Mouse (Mus musculus): ENCODE data around the gene Rpl39. TPM values are rescaled to one million over a fixed set of nuclear protein-coding genes. Genes with fewer than 3 reads are reported as not detected.
"Not testable (repeated sequence)": the region's sequence is repeated elsewhere in the genome, so short reads cannot be mapped to it uniquely, and the experiment has no call there.

Rpl39 gene
- polyA plus RNA-seq, 1 experiment from 2014 or later = 429 TPM

DNA sequence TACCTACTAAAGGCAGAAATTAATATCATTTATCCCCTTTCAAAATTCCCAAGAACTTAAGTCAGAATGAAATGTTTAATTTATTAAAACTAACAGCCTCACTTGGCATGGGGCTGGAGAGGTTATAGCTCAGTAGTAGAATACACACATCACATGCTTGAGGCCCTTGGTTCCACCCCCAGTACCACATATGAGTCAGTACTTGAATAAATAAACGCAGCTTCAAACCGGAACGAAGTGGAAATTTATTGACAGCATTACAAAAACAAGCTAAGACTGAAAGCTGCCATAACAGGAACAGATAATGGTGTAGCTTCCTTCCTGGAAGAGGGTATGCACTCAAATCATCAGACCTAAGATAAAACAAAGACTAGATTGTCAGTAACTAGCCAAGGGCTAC, 6.3 kb upstream of the Rpl39 start:
- no peaks in the 10 kb centered on the region for H3K27me3 ChIP-seq (ENCODE audit: low read depth, poor library complexity, severe bottlenecking)
- H3K4me3 ChIP-seq = no peak overlapping the region
- peaks cover 34% of the 10 kb centered on the region for H3K36me3 ChIP-seq
- no peaks in the 10 kb centered on the region for H3K9me3 ChIP-seq (replicated peaks)
- H3K4me1 ChIP-seq = no peaks in the 10 kb centered on the region
- no peak overlapping the region for H3K27ac ChIP-seq
- DNase-seq (ENCODE audit: low spot score) = no peak
- WGBS = 95% methylated on average over 3 of the region's 3 CpGs

DNA sequence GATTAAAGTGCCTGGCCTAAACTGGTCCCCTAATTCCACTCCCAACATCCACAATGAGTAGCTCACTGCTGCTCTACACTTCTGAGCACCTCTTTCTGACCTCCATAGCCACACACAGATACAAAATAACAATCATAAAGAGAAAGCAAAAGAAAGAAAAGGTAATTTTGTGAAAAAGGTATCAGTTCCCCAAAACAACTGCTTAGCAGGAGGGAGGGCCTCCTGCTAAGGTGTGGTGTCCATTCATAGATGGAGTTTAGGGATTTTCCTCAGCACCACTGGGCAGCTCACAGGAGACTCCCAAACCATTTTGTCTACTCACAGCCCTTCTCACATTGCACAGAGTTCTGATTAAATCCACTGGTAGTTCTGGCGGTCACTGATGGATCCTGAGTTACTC, 3.6 kb upstream of the Rpl39 start:
- 89% methylated on average over 1 of the region's 1 CpGs for WGBS
- Histone ChIP-seq H3K36me3 (peaks cover 19% of the 10 kb centered on the region), H3K27ac (no peak overlapping the region), H3K4me3 (no peak overlapping the region), H3K9me3 (replicated peaks) (no peaks in the 10 kb centered on the region), H3K4me1 (no peaks in the 10 kb centered on the region), H3K27me3 (ENCODE audit: low read depth, poor library complexity, severe bottlenecking) (no peaks in the 10 kb centered on the region)
- DNase-seq (ENCODE audit: low spot score) = no peak

DNA sequence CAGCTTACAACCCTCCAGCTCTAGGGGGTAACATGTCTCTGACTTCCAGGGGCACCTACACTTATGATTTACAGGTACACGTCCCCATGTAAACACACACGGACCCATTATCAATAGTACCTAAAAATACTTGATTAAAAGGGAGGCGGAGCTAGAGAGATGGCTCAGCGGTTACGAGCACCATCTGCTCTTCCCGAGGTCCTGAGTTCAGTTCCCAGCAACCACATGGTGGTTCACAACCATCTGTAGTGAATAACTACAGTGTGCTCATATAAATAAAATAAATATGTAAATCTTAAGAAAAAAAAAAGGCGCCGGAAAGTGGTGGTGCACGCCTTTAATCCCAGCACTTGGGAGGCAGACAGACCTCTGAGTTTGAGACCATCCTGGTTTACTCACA, 463 bp upstream of the Rpl39 start:
- no peak for DNase-seq (ENCODE audit: low spot score)
- peaks cover 23% of the 10 kb centered on the region for H3K36me3 ChIP-seq
- peak overlapping the region; percentile 62 for H3K4me3 ChIP-seq
- no peaks in the 10 kb centered on the region for H3K9me3 ChIP-seq (replicated peaks)
- WGBS = 18% methylated on average over 9 of the region's 9 CpGs
- H3K27me3 ChIP-seq (ENCODE audit: low read depth, poor library complexity, severe bottlenecking) = no peaks in the 10 kb centered on the region
- H3K4me1 ChIP-seq = 0 out of 2 replicates have a peak, but pooled peaks cover 2% of the 10 kb centered on the region
- peak overlapping the region; percentile 91 for H3K27ac ChIP-seq

DNA sequence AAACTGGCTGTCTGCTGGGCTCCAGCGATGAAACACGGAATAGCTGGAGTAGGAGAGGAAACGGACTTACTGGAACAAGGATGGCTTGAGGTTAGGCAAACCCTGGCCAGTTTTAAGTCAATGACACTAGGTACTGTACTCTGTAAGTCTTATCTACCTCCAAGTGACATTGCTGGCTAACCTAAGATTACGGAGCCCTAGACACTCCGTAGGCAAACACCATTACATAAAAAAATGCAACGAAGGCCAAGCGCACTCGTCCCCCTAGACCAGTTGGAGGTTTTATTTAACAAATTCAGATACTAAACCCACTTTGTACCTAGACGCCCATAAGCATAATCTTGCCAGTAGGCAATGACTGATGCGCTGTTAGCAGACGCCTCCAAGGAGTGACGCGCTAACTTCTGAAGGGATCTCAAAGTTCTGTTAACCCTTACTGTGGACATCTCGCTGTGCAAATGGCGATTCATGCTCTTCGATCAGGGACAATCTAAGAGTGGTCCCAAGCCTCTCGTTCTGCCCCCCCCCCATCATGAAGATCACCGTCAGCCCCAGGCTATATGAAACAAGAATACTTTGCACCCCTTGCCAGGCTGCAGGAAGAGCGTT, 780 bp downstream of the Rpl39 start:
- H3K9me3 ChIP-seq (replicated peaks) = no peaks in the 10 kb centered on the region
- H3K27ac ChIP-seq = peak overlapping the region; percentile 91
- H3K4me1 ChIP-seq = 0 out of 2 replicates have a peak, but pooled peaks cover 2% of the 10 kb centered on the region
- H3K27me3 ChIP-seq (ENCODE audit: low read depth, poor library complexity, severe bottlenecking) = no peaks in the 10 kb centered on the region
- peak overlapping the region; percentile 62 for H3K4me3 ChIP-seq
- peaks cover 23% of the 10 kb centered on the region for H3K36me3 ChIP-seq
- WGBS = 10% methylated on average over 19 of the region's 19 CpGs
- DNase-seq (ENCODE audit: low spot score) = peak; percentile 34

DNA sequence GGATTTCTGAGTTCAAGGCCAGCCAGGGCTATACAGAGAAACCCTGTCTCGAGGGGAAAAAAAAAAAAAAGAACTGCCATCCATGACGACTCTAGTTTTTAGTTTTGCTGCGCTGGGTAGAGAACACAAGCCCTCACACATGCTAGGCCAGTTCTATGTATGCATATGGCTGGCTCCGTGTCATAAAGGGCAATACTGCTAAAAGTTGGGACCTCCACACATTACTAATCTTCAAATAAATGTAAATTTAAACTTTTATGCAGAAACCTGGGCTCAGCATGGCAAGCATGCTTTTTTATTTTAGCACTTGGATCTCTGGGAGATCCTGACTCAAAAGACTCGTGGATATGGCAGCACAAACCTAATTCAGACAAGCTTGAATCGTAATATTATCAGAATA, 4.0 kb downstream of the Rpl39 start:
- DNase-seq (ENCODE audit: low spot score) = no peak
- H3K27ac ChIP-seq = no peak overlapping the region
- H3K4me1 ChIP-seq = 0 out of 2 replicates have a peak, but pooled peaks cover 2% of the 10 kb centered on the region
- H3K9me3 ChIP-seq (replicated peaks) = no peaks in the 10 kb centered on the region
- 66% methylated on average over 6 of the region's 6 CpGs for WGBS
- no peaks in the 10 kb centered on the region for H3K27me3 ChIP-seq (ENCODE audit: low read depth, poor library complexity, severe bottlenecking)
- H3K36me3 ChIP-seq = peaks cover 23% of the 10 kb centered on the region
- H3K4me3 ChIP-seq = no peak overlapping the region

DNA sequence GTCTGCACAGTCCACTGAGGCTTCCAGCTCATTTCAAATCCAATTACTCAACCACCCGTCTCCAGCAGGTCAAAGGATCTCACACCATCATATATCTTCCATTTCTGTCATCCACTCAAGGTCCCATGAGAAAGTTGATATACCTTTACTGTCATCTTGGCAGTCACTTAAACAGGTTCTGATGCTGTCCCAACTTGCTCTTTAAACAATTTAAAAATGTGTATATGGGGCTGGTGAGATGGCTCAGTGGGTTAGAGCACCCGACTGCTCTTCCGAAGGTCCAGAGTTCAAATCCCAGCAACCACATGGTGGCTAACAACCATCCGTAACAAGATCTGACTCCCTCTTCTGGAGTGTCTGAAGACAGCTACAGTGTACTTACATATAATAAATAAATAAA, 4.9 kb downstream of the Rpl39 start:
- WGBS = 55% methylated on average over 4 of the region's 4 CpGs
- H3K4me3 ChIP-seq; H3K4me1 ChIP-seq; H3K9me3 ChIP-seq (replicated peaks); H3K27ac ChIP-seq; DNase-seq (ENCODE audit: low spot score); H3K27me3 ChIP-seq (ENCODE audit: low read depth, poor library complexity, severe bottlenecking): not testable (repeated sequence)
- peaks cover 23% of the 10 kb centered on the region for H3K36me3 ChIP-seq

DNA sequence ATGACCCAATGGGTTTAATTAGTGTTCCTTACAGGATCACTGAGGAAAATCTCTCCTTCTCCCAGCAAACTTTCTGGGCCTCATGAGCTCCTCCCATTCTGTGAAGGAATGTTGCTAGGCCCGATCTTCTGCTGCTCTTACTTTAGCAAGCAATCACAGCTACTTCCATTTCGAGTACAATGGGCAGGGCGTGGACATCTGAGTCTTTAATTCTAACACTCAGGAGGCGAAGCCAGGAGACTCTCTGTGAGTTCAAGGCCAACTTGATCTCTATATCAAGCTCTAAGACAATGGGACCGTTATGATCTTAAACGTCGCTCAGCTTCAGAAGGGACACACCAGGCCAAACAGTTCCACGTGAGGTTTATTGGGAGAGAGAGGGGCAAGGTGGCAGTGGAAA, 8.6 kb downstream of the Rpl39 start:
- Histone ChIP-seq H3K36me3 (peaks cover 5% of the 10 kb centered on the region), H3K9me3 (replicated peaks) (no peaks in the 10 kb centered on the region), H3K27me3 (ENCODE audit: low read depth, poor library complexity, severe bottlenecking) (no peaks in the 10 kb centered on the region), H3K27ac (no peak overlapping the region), H3K4me3 (no peak overlapping the region), H3K4me1 (no peaks in the 10 kb centered on the region)
- WGBS = 83% methylated on average over 8 of the region's 8 CpGs
- no peak for DNase-seq (ENCODE audit: low spot score)

DNA sequence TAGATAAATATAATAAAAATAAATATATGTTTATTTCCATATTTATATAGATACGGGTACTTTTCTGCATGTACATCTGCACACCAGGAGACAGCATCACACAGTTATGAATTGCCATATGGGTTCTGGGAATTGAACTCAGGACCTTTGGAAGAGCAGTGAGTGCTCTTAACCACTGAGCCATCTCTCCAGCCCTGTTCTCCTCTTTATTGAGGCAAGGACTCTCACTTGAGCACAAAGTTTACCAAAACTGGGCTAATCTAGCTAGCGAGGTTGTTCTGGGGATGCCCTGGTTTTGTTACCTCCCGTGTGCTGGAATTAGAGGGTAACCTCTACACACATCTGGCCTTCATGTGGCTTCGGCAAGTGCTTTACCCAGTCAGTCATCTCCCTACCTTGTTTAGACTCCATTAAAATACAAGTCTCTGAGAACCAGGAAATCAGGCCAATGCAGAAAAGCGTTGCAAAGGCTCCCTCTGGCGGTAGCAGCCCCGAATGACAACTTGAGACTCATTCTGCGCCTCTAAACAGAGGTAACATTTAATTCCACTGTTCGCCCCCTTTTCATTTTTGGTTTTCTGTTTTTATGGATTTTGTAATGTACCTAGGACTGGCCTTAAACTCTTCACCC, 10.8 kb downstream of the Rpl39 start:
- Histone ChIP-seq H3K27ac (no peak overlapping the region), H3K9me3 (replicated peaks) (no peaks in the 10 kb centered on the region), H3K36me3 (no peaks in the 10 kb centered on the region), H3K4me3 (no peak overlapping the region), H3K27me3 (ENCODE audit: low read depth, poor library complexity, severe bottlenecking) (no peaks in the 10 kb centered on the region), H3K4me1 (no peaks in the 10 kb centered on the region)
- DNase-seq (ENCODE audit: low spot score) = peak; percentile 75
- WGBS = 32% methylated on average over 9 of the region's 9 CpGs

DNA sequence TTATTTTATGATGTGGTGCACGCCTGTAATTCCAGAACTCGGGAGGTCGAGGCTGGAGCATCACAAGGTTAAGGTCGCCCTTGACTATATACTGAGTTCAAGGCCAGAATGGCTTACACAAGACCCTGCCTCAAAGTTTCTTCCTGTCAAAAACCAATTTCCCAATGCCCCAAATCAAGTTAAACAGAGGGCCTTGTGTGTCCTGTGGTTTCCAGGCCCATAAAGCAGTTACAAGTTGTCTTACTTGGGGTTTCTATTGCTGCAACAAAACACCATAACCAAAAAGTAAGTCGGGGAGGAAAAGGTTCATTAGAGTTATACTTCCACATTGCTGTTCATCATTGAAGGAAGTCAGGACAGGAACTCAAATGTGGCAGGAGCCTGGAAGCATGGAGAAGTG, 16.4 kb downstream of the Rpl39 start:
- DNase-seq (ENCODE audit: low spot score) = no peak
- Histone ChIP-seq H3K4me3 (no peak overlapping the region), H3K36me3 (no peaks in the 10 kb centered on the region), H3K4me1 (no peaks in the 10 kb centered on the region), H3K27me3 (ENCODE audit: low read depth, poor library complexity, severe bottlenecking) (no peaks in the 10 kb centered on the region), H3K27ac (no peak overlapping the region), H3K9me3 (replicated peaks) (no peaks in the 10 kb centered on the region)
- 90% methylated on average over 5 of the region's 5 CpGs for WGBS

DNA sequence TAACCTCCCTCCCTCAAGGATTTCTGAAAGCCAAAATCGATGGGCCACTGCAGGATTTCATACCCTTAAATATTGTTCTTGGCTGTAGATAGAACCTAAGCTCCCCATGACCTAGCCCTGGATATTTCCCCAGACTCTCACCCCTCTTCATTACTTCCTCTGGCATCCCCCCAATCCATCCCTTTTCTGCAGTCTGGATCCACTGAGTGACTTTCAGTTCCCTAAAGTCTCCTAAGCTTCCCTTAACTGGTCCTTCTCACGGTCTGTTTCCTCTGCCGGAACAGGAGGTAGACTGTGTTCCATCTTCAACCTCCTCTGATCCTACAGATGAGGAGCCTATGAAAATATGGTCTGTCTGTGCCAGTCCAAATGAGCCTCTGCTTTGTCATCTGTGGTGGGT, 17.9 kb downstream of the Rpl39 start:
- Histone ChIP-seq H3K9me3 (replicated peaks) (no peaks in the 10 kb centered on the region), H3K27me3 (ENCODE audit: low read depth, poor library complexity, severe bottlenecking) (no peaks in the 10 kb centered on the region), H3K27ac (no peak overlapping the region), H3K4me1 (no peaks in the 10 kb centered on the region), H3K36me3 (no peaks in the 10 kb centered on the region), H3K4me3 (no peak overlapping the region)
- no peak for DNase-seq (ENCODE audit: low spot score)
- WGBS = 92% methylated on average over 3 of the region's 3 CpGs

DNA sequence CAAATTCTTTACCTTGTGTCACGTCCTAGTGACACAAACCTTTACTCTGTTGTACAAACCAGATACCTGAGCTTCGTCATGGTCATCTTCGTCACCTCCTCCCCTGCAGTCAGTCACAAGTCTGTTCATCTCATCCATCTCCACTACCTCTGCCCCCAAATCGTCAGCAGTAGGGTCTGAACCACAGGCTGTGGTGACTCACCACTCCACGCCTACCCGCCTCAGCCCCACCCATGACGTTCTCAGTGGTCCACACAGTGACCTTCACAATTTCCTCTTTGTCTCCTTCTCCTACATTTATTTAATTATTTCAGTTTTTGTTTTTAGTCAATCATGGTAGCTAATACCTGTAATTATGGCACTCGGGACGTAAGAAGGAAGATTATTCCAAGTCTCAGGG, 21.3 kb downstream of the Rpl39 start:
- H3K9me3 ChIP-seq (replicated peaks) = no peaks in the 10 kb centered on the region
- 84% methylated on average over 9 of the region's 9 CpGs for WGBS

DNA sequence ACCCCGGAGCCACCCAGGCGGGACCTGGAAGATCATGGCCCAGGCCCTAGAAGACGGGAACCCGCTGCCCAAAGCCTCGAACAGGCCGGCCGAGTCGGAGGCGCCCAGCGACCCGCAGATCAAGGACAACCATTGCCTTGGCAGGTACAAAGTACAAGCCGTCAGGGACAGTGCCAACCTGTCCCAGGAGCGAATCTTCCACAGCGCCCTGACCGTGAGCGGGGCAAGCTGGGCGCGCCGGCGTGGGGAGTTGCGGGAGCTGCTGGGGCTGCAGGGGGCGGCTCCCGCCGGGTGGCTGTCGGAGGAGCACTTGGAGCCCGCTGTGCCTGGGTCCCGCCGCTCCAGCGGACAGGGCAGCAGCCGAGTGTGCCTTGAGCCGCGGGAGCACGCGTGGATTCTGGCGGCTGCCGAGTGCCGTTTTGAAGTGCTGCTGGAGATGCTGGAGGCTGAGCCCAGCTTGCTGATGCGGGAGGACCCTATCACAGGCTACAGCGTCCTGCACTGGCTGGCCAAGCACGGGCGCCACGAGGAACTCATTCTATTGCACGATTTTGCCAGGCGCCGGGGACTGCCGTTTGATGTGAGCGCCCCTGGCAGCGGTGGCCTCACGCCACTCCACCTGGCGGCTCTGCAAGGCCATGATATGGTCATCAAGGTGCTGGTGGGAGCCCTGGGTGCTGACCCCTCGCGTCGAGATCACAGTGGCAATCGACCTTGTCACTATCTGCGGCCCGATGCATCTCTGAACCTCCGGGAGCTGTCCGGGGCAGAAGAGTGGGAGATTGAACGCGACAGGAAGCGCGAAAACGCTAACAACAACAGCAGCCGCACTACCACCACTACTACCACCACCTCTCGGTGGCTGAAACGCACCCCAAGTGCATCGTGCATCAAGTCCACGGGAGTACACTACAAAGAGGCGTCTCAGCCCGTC, 36.0 kb downstream of the Rpl39 start:
- 9% methylated on average over 69 of the region's 70 CpGs for WGBS
- peaks cover 88% of the 10 kb centered on the region for H3K27me3 ChIP-seq (ENCODE audit: low read depth, poor library complexity, severe bottlenecking)

More for the DNA sequence above, 21.3 kb downstream of the Rpl39 start:
- Histone ChIP-seq H3K36me3 (no peaks in the 10 kb centered on the region), H3K27me3 (ENCODE audit: low read depth, poor library complexity, severe bottlenecking) (no peaks in the 10 kb centered on the region), H3K4me3 (no peak overlapping the region), H3K27ac (no peak overlapping the region), H3K4me1 (no peaks in the 10 kb centered on the region)
- no peak for DNase-seq (ENCODE audit: low spot score)

More for the DNA sequence above, 36.0 kb downstream of the Rpl39 start:
- H3K36me3 ChIP-seq = no peaks in the 10 kb centered on the region
- H3K27ac ChIP-seq = no peak overlapping the region
- H3K9me3 ChIP-seq (replicated peaks) = no peaks in the 10 kb centered on the region
- H3K4me3 ChIP-seq = peak overlapping the region; percentile 48
- H3K4me1 ChIP-seq = peaks cover 14% of the 10 kb centered on the region
- peak; percentile 43 for DNase-seq (ENCODE audit: low spot score)

Data from limb, embryonic 10.5 days (tissue).